Comparison of ENCODE assay signal across 8 mouse cellular contexts in the genomic region with DNA sequence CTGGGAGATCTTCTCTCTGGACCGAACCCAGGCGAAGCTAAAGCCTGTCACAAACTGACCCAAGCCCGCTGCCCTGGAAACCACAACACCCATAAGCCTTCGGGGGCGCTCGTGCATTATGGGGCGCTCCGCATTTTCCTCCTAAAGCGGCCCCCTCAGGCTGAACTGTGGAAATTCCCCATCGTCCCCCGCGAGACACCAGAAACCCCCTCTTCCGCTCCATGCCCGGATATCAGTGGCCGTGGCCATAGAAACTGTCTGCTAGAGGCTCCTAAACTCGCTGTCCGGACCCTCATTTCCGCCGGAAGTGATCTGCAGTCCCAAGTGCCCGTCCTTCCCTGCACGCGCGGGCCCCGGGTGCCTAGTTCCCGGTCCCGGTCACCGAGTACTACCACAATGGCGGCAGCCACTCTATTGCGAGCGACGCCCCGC. TPM values are rescaled to one million over a fixed set of nuclear protein-coding genes. Genes with fewer than 3 reads are reported as not detected.
DNase-seq lines count a peak whose midpoint lies in the region; ATAC-seq and TF ChIP-seq lines count a peak whose summit lies in the region.

TSS of gene Tufm (plus strand) at position 310 of the 432 bp plus-strand sequence.

- TF ChIP-seq POLR2A in cortical plate, adult 2 months (IDR thresholded peaks at IDR 0.05; ENCODE audit: extremely low read depth, insufficient read depth, low read length): peak; percentile 42; the same call in 1 of the 2 replicates

- H3K27ac ChIP-seq in cortical plate, adult 2 months (ENCODE audit: insufficient read depth, low read length): peak within 1 kb of the TSS; percentile 20; the same call in 1 of the 2 replicates

- peak; percentile 90 for DNase-seq in gastrocnemius, postnatal 10 days
- DNase-seq in left cerebral cortex, postnatal 10 days (ENCODE audit: extremely low spot score in 1 of 2, low spot score in 2 of 2): peak; percentile 97
- DNase-seq in right cerebral cortex, postnatal 25 days: peak; percentile 98
- DNase-seq in urinary bladder, postnatal 4 days (ENCODE audit: low spot score in 2 of 2): peak; percentile 95

- peak; percentile 82 for ATAC-seq in activated CD4-positive, CD25-positive, alpha-beta regulatory T cell, adult 4 months
- peak; percentile 90 for ATAC-seq in inflammation-experienced regulatory T-cells, adult 6 months
- peak; percentile 88 for ATAC-seq in megakaryocyte-erythroid progenitor cell, adult 5-6 weeks (replicated peaks; ENCODE audit: low FRiP score, low TSS enrichment, poor library complexity, severe bottlenecking)

- intact Hi-C loops in left cerebral cortex, postnatal 10 days (cut with DNase I): no loop called here

- TF ChIP-seq CTCF in cortical plate, adult 2 months (IDR thresholded peaks at IDR 0.05; ENCODE audit: extremely low read depth, insufficient read depth, low read length): no peak

- no peaks in the 10 kb centered on the region for H3K4me1 ChIP-seq in cortical plate, adult 2 months (ENCODE audit: control insufficient read depth, insufficient read depth, low read length)

- H3K4me3 ChIP-seq in cortical plate, adult 2 months (ENCODE audit: insufficient read depth, low read length): peak within 1 kb of the TSS; percentile 73

RNA-seq across cellular contexts. Expression of gene Tufm, which starts in this region (rescaled TPM):
- 10 to 100 TPM; 71.2 to 78.9 TPM for polyA plus RNA-seq in activated CD4-positive, CD25-positive, alpha-beta regulatory T cell, adult 4 months (2017; shearing (Covaris generic))
- polyA plus RNA-seq in cortical plate, adult 2 months (2012; rRNA removed): 90.1 and 96.8 TPM in 2 replicates
- 100 to 1,000 TPM in 1 of 2 experiments, 10 to 100 TPM in 1; 99.0 to 114 TPM for total RNA-seq in gastrocnemius, postnatal 10 days (2021)
- polyA plus RNA-seq in inflammation-experienced regulatory T-cells, adult 6 months (2017; shearing (Covaris generic)): 10 to 100 TPM; 65.5 to 83.5 (median 69.4) TPM
- total RNA-seq in left cerebral cortex, postnatal 10 days (2021): 100 to 1,000 TPM in 1 of 2 experiments, 10 to 100 TPM in 1; 81.6 to 103 TPM
- total RNA-seq in megakaryocyte-erythroid progenitor cell, adult 5-6 weeks (2014; fragmentation: Nextera tagmentation): 128 and 168 TPM in 2 replicates
- total RNA-seq in megakaryocyte-erythroid progenitor cell, adult 5-6 weeks (2017): 92.9 and 141 TPM in 2 replicates

Comparison
In these comparisons a context has a peak if more than half of its experiments do, and no peak if none do; other contexts are left out.
1. Peak in every context shown above with its lines: DNase-seq, ATAC-seq, H3K4me3 ChIP-seq and H3K27ac ChIP-seq.